Mouse (Mus musculus) embryo, embryonic 10 days (tissue): ENCODE measurements around the gene Mrps33.

Experiments used
- DNase-seq: peaks from one replicate; pipeline ENCODE4 v3.0.0-alpha.2; 2015; ENCODE audit warnings: low spot score

Mrps33 gene

DNA sequence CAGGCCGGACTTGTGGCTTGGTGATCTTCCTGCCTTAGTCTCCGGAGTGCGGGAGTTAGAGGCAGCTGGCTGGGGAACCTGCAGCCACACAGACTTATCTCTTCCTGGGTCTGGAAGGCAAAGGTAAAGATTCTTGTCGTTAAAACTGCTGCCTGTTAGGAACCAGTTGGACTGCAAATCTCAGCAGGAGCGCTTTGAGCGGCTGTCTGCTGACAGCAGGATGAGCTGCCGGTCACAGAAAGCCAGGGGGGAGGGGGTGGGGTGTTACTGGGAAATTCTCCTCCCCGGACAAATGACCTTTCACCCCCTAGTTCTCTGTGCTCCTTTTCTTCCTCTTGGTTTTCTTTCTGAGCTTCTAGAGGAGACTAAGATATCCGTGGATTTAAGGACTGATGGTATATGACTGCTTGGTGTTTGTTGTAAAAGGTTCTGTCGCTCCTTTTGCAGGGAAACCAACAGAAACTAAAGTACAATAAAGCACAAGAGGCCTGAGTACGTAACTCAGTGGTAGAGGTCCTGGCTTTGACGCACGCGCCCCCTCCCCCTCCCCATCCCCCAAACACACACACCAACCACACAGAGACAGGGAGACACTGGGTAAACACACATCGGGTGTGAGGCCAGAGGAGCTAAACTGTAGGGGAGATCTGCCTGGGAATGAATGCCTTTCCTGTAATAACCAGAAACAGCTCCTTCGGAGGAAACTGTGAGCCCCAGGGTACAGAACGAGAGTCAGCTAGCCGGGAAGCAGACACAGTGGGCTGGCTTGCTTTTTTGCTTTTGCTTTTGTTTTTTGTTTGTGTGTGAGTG lies 29.7 kb downstream of the Mrps33 start:
- DNase-seq = peak; percentile 60

DNA sequence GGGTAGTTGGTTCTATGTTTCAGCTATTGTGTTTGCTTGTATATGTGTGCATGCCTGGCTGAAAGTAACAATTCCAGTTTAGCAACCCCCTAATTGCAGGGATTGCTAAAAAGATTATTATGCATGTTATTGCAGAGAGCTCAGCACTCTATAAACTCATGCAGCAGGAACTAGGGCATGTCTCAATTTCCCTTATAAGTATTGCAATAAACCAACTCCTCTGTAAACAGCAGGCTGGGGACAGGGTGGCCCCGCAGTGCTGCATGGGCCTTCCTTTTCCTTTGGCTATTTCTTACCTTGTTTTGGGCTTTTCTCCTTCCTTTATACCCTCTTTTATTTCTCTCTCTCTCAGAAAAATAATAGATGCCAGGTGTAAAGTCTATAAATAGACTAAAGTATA lies 32.3 kb downstream of the Mrps33 start:
- no peak for DNase-seq

DNA sequence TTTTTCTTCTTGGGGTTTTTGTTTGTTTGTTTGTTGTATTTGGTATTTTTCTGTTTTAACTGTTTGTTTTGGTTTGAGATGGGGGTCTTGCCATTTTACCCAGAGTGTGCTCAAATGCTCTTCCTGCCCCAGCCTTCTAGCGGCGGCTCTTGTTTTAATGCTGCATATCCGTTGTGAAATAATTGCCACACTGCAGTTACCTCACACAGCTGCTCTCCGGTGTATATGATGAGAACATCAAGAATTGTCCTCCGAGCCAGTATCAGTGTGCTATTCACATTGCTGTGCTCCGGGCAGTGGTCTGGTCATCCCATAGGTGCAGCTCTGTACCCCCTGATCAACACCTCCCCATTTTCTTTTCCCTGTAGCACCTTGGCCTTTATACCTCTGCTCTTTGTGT lies 34.5 kb downstream of the Mrps33 start:
- DNase-seq = no peak

DNA sequence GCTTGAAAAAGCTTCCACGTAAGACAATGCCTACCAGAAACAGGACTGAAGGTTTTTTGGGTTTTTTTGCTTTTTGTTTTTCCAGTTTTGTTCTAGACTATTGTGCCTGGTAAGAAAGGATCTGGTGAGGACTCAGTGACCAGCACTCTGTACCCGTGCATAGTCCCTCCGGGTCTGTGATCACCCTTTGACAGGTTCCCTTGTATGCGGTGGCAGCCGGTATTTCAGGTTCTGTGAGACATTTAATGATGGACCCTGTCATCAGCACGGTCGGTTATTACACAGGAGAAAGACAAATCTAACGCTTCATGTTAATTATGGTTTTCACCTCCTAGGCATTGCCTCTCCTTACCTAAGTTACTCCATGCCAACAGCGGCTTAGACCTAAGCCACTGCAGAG lies 35.8 kb downstream of the Mrps33 start:
- DNase-seq = no peak

DNA sequence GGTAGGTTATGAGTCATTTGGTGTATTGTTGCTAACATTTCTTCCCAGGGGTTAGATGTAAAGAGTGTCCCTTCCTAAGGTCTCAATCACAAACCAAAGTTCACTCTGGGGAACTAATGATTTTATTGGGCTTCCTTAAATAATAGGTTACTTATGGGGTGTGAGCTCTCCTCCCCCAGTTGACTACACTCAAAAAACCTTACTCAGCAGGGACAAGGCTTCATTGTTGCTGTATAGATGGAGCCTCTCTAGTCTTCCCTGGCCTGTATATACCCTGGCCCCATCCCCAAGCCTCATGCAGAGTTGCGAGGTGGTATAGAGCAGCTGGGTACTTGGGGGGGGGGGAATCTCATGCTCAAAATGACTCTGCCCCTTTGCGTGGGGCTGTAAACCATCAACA lies 53.6 kb downstream of the Mrps33 start:
- DNase-seq = no peak
